Mouse (Mus musculus) kidney, postnatal 0 days (tissue): ENCODE measurements around the gene Ptpn23. TPM values are rescaled to one million over a fixed set of nuclear protein-coding genes. Genes with fewer than 3 reads are reported as not detected.
"Not testable (repeated sequence)": the region's sequence is repeated elsewhere in the genome, so short reads cannot be mapped to it uniquely, and the experiment has no call there.

Experiments
- ATAC-seq: fragments of 200-750 bp; cut with Nextera tagmentation; replicated peaks from 2 replicates; pipeline ENCODE4 v1.8.0; 2017; ENCODE audit warnings: low read depth, moderate number of reproducible peaks, moderate TSS enrichment, moderate library complexity; ENCODE audit not compliant: low FRiP score
- DNase-seq: peaks from one replicate; pipeline ENCODE4 v3.0.0-alpha.2; 2016; ENCODE audit warnings: low spot score
- H3K27ac ChIP-seq: fragments of 300-500 bp; sonication (generic); 2 replicates; pipeline ENCODE4 v1.5.1; 2014; ENCODE audit warnings: mild to moderate bottlenecking
- H3K27me3 ChIP-seq: fragments of 300-500 bp; sonication (generic); 2 replicates; pipeline ENCODE4 v1.6.1; 2014; ENCODE audit warnings: low read length, mixed read lengths; ENCODE audit not compliant: insufficient read depth
- H3K36me3 ChIP-seq: fragments of 300-500 bp; sonication (generic); 2 replicates; pipeline ENCODE4 v1.6.1; 2014; ENCODE audit warnings: low read length, mixed read lengths; ENCODE audit not compliant: insufficient read depth
- H3K4me1 ChIP-seq: fragments of 300-500 bp; sonication (generic); replicated peaks from 2 replicates; pipeline ENCODE4 v1.6.1; 2014; ENCODE audit warnings: antibody characterized with exemption, low read length, mixed read lengths; ENCODE audit not compliant: insufficient read depth
- H3K4me2 ChIP-seq: fragments of 300-500 bp; sonication (generic); 2 replicates; pipeline ENCODE4 v1.6.1; 2014; ENCODE audit warnings: mild to moderate bottlenecking, low read length, moderate library complexity, mixed read lengths
- H3K4me3 ChIP-seq: fragments of 300-500 bp; sonication (generic); replicated peaks from 2 replicates; pipeline ENCODE4 v1.5.1; 2014; ENCODE audit warnings: low read depth, low read length
- H3K9ac ChIP-seq: fragments of 300-500 bp; sonication (generic); 2 replicates; pipeline ENCODE4 v1.6.1; 2014; ENCODE audit warnings: low read depth, low read length
- H3K9me3 ChIP-seq: fragments of 300-500 bp; sonication (generic); replicated peaks from 2 replicates; pipeline ENCODE4 v1.6.1; 2016; ENCODE audit warnings: low read length, inconsistent platforms, mixed read lengths
- CTCF ChIP-seq: IDR thresholded peaks from 2 replicates; pipeline ENCODE4 v1.5.1; 2016; ENCODE audit warnings: antibody characterized with exemption, low read depth, mild to moderate bottlenecking, moderate library complexity
- WGBS: fragments of 180-500 bp; shearing (Covaris S2); extraction: QIAGEN DNeasy Blood & Tissue Kit; methylation state at CpG from one replicate; pipeline ENCODE4 v1.1.7; 2014; 5-methylcytosine and 5-hydroxymethylcytosine counted together
- polyA plus RNA-seq: library from polyadenylated mRNA; unstranded; fragments of >200 nt; fragmentation: Nextera tagmentation; extraction: Ambion mirVana; gene quantifications from 2 replicates; pipeline ENCODE4 v1.2.1, GENCODE M21; 2015

Gene Ptpn23
- polyA plus RNA-seq, 1 experiment from 2014 or later: 11.7 TPM

- Histone ChIP-seq H3K9ac (no peak overlapping the region), H3K36me3 (peaks cover 77% of the 10 kb centered on the region), H3K4me3 (no peak overlapping the region), H3K27me3 (no peaks in the 10 kb centered on the region), H3K4me2 (no peak overlapping the region), H3K27ac (no peak overlapping the region), H3K9me3 (no peaks in the 10 kb centered on the region), H3K4me1 (no peaks in the 10 kb centered on the region)
- ATAC-seq (no peak), DNase-seq (no peak)
- WGBS: 97% methylated on average over 3 of the region's 3 CpGs
- TF ChIP-seq CTCF: no peak
Observed at GRCm38 (mm10) chr9:110390843-110391242, 17.2 kb downstream of the Ptpn23 start.

- ATAC-seq: no peak
Observed at GRCm38 (mm10) chr9:110388011-110388410, 20.0 kb downstream of the Ptpn23 start.

GRCm38 (mm10) chr9:110384369-110384929 is 23.6 kb downstream of the Ptpn23 start:
- Histone ChIP-seq H3K9me3 (no peaks in the 10 kb centered on the region), H3K4me3 (no peak overlapping the region), H3K27ac (no peak overlapping the region), H3K27me3 (no peaks in the 10 kb centered on the region), H3K4me2 (no peak overlapping the region), H3K9ac (no peak overlapping the region), H3K36me3 (peaks cover 61% of the 10 kb centered on the region), H3K4me1 (no peaks in the 10 kb centered on the region)
- DNase-seq: no peak
- no peak for ATAC-seq
- 90% methylated on average over 7 of the region's 7 CpGs for WGBS
- no peak for TF ChIP-seq CTCF

More at GRCm38 (mm10) chr9:110388011-110388410, 20.0 kb downstream of the Ptpn23 start:
- H3K4me2 ChIP-seq: no peak overlapping the region
- no peaks in the 10 kb centered on the region for H3K4me1 ChIP-seq
- peaks cover 86% of the 10 kb centered on the region for H3K36me3 ChIP-seq
- no peak for DNase-seq
- H3K4me3 ChIP-seq: no peak overlapping the region
- WGBS: 91% methylated on average over 7 of the region's 7 CpGs
- TF ChIP-seq CTCF: no peak
- no peak overlapping the region for H3K9ac ChIP-seq
- H3K9me3 ChIP-seq: no peaks in the 10 kb centered on the region
- H3K27ac ChIP-seq: no peak overlapping the region
- H3K27me3 ChIP-seq: no peaks in the 10 kb centered on the region

GRCm38 (mm10) chr9:110381292-110381691 is 26.7 kb downstream of the Ptpn23 start:
- DNase-seq: no peak
- Histone ChIP-seq H3K4me2 (no peak overlapping the region), H3K27ac (no peak overlapping the region), H3K4me1 (no peaks in the 10 kb centered on the region), H3K9ac (no peak overlapping the region), H3K4me3 (no peak overlapping the region), H3K36me3 (peaks cover 53% of the 10 kb centered on the region), H3K27me3 (no peaks in the 10 kb centered on the region), H3K9me3 (no peaks in the 10 kb centered on the region)
- peak; percentile 15; the same call in 1 of the 2 replicates for ATAC-seq
- 81% methylated on average over 12 of the region's 12 CpGs for WGBS
- no peak for TF ChIP-seq CTCF

- Histone ChIP-seq H3K27ac (no peak overlapping the region), H3K4me2 (peak overlapping the region; percentile 30; the same call in 1 of the 2 replicates), H3K4me1 (no peaks in the 10 kb centered on the region), H3K9ac (no peak overlapping the region), H3K36me3 (peaks cover 49% of the 10 kb centered on the region), H3K4me3 (no peak overlapping the region), H3K9me3 (no peaks in the 10 kb centered on the region), H3K27me3 (no peaks in the 10 kb centered on the region)
- ATAC-seq (peak; percentile 70; the same call in 1 of the 2 replicates), DNase-seq (peak; percentile 27)
- 45% methylated on average over 21 of the region's 21 CpGs for WGBS
- no peak for TF ChIP-seq CTCF
Observed at GRCm38 (mm10) chr9:110380662-110381061, 27.4 kb downstream of the Ptpn23 start.

GRCm38 (mm10) chr9:110379361-110379760 is 28.7 kb downstream of the Ptpn23 start:
- H3K9ac ChIP-seq: no peak overlapping the region
- DNase-seq (no peak), ATAC-seq (no peak)
- H3K4me2 ChIP-seq: no peak overlapping the region
- H3K4me1 ChIP-seq: no peaks in the 10 kb centered on the region
- no peaks in the 10 kb centered on the region for H3K27me3 ChIP-seq
- no peak for TF ChIP-seq CTCF
- no peak overlapping the region for H3K4me3 ChIP-seq
- WGBS: 96% methylated on average over 8 of the region's 8 CpGs
- H3K9me3 ChIP-seq: no peaks in the 10 kb centered on the region
- peaks cover 42% of the 10 kb centered on the region for H3K36me3 ChIP-seq
- H3K27ac ChIP-seq: no peak overlapping the region

- not testable (repeated sequence) for H3K4me3 ChIP-seq, ATAC-seq, H3K27ac ChIP-seq, DNase-seq, H3K27me3 ChIP-seq, H3K9me3 ChIP-seq, H3K4me2 ChIP-seq, H3K9ac ChIP-seq, H3K4me1 ChIP-seq
- WGBS: 81% methylated on average over 15 of the region's 15 CpGs
- peaks cover 42% of the 10 kb centered on the region; the same call in 1 of the 2 replicates for H3K36me3 ChIP-seq
Observed at GRCm38 (mm10) chr9:110377655-110378054, 30.4 kb downstream of the Ptpn23 start.
